Mouse (Mus musculus): ENCODE data around the gene Mterf1a. TPM values are rescaled to one million over a fixed set of nuclear protein-coding genes. Genes with fewer than 3 reads are reported as not detected.
A peak's percentile ranks its signal among the peaks of the same experiment; 100 is the strongest.

Gene Mterf1a
- total and polyA plus RNA-seq, 2 experiments = 0.57 to 4.9 TPM

DNA sequence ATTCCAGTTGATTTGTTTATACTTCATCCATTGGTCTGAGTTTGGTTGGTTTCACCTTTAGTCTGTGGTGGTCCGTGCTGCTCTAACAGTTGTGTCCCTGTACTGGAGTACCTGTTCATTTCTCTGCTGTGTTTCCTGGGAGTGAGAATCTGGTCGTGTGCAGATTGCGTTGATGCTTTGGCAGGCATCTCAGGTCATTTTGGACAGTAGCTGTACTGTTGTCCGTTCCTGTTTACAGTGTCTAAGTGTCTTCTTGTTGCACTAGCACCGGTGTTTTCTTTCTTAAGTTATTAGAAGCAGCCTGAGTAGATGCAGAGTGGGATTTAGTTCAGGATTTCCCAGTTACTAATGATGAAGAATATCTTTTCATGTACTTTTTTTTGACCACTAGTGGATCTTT lies 41.5 kb upstream of the Mterf1a start:
- Histone ChIP-seq H3K27me3 (ENCODE audit: control insufficient read depth, insufficient read depth, low read length) (no peaks in the 10 kb centered on the region), H3K79me2 (ENCODE audit: control insufficient read depth, insufficient read depth, low read length) (peaks cover 45% of the 10 kb centered on the region), H3K9ac (ENCODE audit: low read depth, low read length) (no peak overlapping the region), H3K27ac (replicated peaks; ENCODE audit: insufficient read depth, low read depth, low read length) (peak overlapping the region; percentile 52), H3K4me1 (ENCODE audit: control insufficient read depth, insufficient read depth, low read length) (peaks cover 28% of the 10 kb centered on the region), H3K36me3 (ENCODE audit: control insufficient read depth, insufficient read depth, low read length) (no peaks in the 10 kb centered on the region), H3K4me3 (ENCODE audit: insufficient read depth, low read depth, low read length) (no peak overlapping the region)
- TF ChIP-seq POLR2A (IDR thresholded peaks at IDR 0.05; ENCODE audit: extremely low read depth, insufficient read depth, low read length) (no peak), CTCF (IDR thresholded peaks at IDR 0.05; ENCODE audit: low read depth, low read length) (no peak)
- peak; percentile 73 for DNase-seq (ENCODE audit: extremely low read depth, low read depth, low spot score)
- 27% methylated on average over 5 of the region's 5 CpGs for WGBS

DNA sequence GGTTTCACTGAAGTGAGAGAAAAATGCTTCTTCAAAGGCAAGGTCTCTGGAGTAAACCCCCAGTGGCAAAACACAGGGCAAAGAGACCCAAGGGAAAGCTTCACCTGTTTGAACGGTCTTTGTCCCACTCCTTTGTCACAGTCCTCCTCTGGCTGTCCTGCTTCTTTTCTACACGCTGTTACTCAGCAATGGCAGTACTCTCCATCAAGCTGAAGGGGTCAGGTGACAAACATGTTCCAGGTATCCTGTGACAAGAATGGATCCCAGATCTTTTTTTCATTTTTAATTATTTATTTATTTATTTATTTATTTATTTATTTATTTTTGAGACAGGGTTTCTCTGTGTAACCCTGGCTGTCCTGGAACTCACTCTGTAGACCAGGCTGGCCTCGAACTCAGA lies 39.8 kb upstream of the Mterf1a start:
- Histone ChIP-seq H3K9ac (ENCODE audit: low read depth, low read length) (no peak overlapping the region), H3K27ac (replicated peaks; ENCODE audit: insufficient read depth, low read depth, low read length) (no peak overlapping the region), H3K27me3 (ENCODE audit: control insufficient read depth, insufficient read depth, low read length) (no peaks in the 10 kb centered on the region), H3K79me2 (ENCODE audit: control insufficient read depth, insufficient read depth, low read length) (peaks cover 42% of the 10 kb centered on the region), H3K4me3 (ENCODE audit: insufficient read depth, low read depth, low read length) (no peak overlapping the region), H3K36me3 (ENCODE audit: control insufficient read depth, insufficient read depth, low read length) (no peaks in the 10 kb centered on the region), H3K4me1 (ENCODE audit: control insufficient read depth, insufficient read depth, low read length) (peaks cover 25% of the 10 kb centered on the region)
- 100% methylated on average over 3 of the region's 3 CpGs for WGBS
- DNase-seq (ENCODE audit: extremely low read depth, low read depth, low spot score) = no peak
- TF ChIP-seq POLR2A (IDR thresholded peaks at IDR 0.05; ENCODE audit: extremely low read depth, insufficient read depth, low read length) (no peak), CTCF (IDR thresholded peaks at IDR 0.05; ENCODE audit: low read depth, low read length) (no peak)

DNA sequence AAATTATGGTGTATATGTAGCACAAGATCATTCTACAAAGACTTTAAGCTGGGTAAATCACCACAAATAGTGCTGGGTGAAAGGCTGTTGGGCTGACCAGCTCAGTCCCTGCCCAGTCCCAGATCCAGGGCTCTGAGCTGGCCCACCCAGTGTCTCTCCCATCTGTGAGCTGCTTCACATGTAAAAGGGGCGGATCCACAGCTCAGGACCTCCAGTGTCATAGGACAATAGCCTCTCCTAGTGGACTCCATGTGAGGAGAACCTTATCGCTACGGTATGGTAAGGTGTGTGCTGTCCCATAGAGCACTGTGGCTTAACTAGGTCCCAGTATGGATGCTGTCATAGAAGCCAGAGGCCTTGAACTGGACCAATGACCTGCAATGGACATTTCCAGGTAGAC lies 37.9 kb upstream of the Mterf1a start:
- 78% methylated on average over 3 of the region's 3 CpGs for WGBS
- no peaks in the 10 kb centered on the region for H3K27me3 ChIP-seq (ENCODE audit: control insufficient read depth, insufficient read depth, low read length)
- no peaks in the 10 kb centered on the region for H3K36me3 ChIP-seq (ENCODE audit: control insufficient read depth, insufficient read depth, low read length)
- no peak for DNase-seq (ENCODE audit: extremely low read depth, low read depth, low spot score)
- H3K4me3 ChIP-seq (ENCODE audit: insufficient read depth, low read depth, low read length) = no peak overlapping the region
- peaks cover 31% of the 10 kb centered on the region for H3K79me2 ChIP-seq (ENCODE audit: control insufficient read depth, insufficient read depth, low read length)
- no peak overlapping the region for H3K27ac ChIP-seq (replicated peaks; ENCODE audit: insufficient read depth, low read depth, low read length)
- no peak for TF ChIP-seq CTCF (IDR thresholded peaks at IDR 0.05; ENCODE audit: low read depth, low read length)
- no peak for TF ChIP-seq POLR2A (IDR thresholded peaks at IDR 0.05; ENCODE audit: extremely low read depth, insufficient read depth, low read length)
- no peak overlapping the region for H3K9ac ChIP-seq (ENCODE audit: low read depth, low read length)
- H3K4me1 ChIP-seq (ENCODE audit: control insufficient read depth, insufficient read depth, low read length) = peaks cover 17% of the 10 kb centered on the region

DNA sequence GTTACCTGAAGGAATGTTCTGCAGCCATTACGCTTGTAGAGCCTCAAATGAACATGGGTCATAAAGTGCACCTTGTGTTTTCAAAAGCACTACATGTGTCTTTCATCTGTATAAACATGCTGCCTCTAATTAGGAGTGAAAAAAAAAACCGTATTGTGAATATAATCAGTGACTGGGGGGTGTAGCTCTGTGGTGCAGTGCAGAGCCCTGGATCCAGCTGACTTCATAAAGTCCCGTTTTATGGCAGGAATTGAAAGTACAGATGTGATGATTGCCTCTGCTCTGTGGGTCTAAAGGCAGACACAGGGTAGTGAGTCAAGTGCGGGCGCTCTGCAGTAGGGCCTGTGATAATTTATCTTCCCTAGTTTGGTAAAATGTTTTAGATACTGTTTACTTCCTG lies 37.0 kb upstream of the Mterf1a start:
- no peaks in the 10 kb centered on the region for H3K36me3 ChIP-seq (ENCODE audit: control insufficient read depth, insufficient read depth, low read length)
- H3K4me1 ChIP-seq (ENCODE audit: control insufficient read depth, insufficient read depth, low read length) = peaks cover 13% of the 10 kb centered on the region
- no peak overlapping the region for H3K9ac ChIP-seq (ENCODE audit: low read depth, low read length)
- no peaks in the 10 kb centered on the region for H3K27me3 ChIP-seq (ENCODE audit: control insufficient read depth, insufficient read depth, low read length)
- no peak overlapping the region for H3K27ac ChIP-seq (replicated peaks; ENCODE audit: insufficient read depth, low read depth, low read length)
- no peak for DNase-seq (ENCODE audit: extremely low read depth, low read depth, low spot score)
- H3K79me2 ChIP-seq (ENCODE audit: control insufficient read depth, insufficient read depth, low read length) = peaks cover 29% of the 10 kb centered on the region
- 76% methylated on average over 5 of the region's 5 CpGs for WGBS
- no peak overlapping the region for H3K4me3 ChIP-seq (ENCODE audit: insufficient read depth, low read depth, low read length)
- TF ChIP-seq CTCF (IDR thresholded peaks at IDR 0.05; ENCODE audit: low read depth, low read length) (no peak), POLR2A (IDR thresholded peaks at IDR 0.05; ENCODE audit: extremely low read depth, insufficient read depth, low read length) (no peak)

DNA sequence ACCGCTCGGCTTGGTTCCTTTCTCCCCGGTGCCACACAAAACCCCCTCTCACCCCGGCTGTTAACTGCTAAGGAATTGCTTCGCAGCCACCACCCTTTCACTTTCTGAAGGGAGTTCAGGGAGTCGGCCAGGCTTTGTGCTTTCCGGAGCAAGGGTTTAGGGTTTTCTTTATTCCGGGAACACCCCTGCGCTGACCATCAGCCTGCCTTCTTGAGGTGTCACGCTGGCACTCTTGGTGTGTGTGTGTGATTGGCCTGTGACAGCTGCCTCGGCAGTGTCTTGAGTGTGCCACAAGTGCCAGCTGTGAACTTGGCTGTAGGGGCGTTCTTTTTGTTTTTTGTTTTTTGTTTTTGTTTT lies 34.9 kb upstream of the Mterf1a start:
- Histone ChIP-seq H3K4me3 (ENCODE audit: insufficient read depth, low read depth, low read length) (peak overlapping the region; percentile 100), H3K27me3 (ENCODE audit: control insufficient read depth, insufficient read depth, low read length) (no peaks in the 10 kb centered on the region), H3K9ac (ENCODE audit: low read depth, low read length) (peak overlapping the region; percentile 99), H3K4me1 (ENCODE audit: control insufficient read depth, insufficient read depth, low read length) (peaks cover 9% of the 10 kb centered on the region), H3K36me3 (ENCODE audit: control insufficient read depth, insufficient read depth, low read length) (no peaks in the 10 kb centered on the region), H3K79me2 (ENCODE audit: control insufficient read depth, insufficient read depth, low read length) (peaks cover 29% of the 10 kb centered on the region), H3K27ac (replicated peaks; ENCODE audit: insufficient read depth, low read depth, low read length) (peak overlapping the region; percentile 35; the same call in 1 of the 2 replicates)
- TF ChIP-seq POLR2A (IDR thresholded peaks at IDR 0.05; ENCODE audit: extremely low read depth, insufficient read depth, low read length) (no peak), CTCF (IDR thresholded peaks at IDR 0.05; ENCODE audit: low read depth, low read length) (no peak)
- WGBS = 1% methylated on average over 12 of the region's 12 CpGs
- peak; percentile 50 for DNase-seq (ENCODE audit: extremely low read depth, low read depth, low spot score)

DNA sequence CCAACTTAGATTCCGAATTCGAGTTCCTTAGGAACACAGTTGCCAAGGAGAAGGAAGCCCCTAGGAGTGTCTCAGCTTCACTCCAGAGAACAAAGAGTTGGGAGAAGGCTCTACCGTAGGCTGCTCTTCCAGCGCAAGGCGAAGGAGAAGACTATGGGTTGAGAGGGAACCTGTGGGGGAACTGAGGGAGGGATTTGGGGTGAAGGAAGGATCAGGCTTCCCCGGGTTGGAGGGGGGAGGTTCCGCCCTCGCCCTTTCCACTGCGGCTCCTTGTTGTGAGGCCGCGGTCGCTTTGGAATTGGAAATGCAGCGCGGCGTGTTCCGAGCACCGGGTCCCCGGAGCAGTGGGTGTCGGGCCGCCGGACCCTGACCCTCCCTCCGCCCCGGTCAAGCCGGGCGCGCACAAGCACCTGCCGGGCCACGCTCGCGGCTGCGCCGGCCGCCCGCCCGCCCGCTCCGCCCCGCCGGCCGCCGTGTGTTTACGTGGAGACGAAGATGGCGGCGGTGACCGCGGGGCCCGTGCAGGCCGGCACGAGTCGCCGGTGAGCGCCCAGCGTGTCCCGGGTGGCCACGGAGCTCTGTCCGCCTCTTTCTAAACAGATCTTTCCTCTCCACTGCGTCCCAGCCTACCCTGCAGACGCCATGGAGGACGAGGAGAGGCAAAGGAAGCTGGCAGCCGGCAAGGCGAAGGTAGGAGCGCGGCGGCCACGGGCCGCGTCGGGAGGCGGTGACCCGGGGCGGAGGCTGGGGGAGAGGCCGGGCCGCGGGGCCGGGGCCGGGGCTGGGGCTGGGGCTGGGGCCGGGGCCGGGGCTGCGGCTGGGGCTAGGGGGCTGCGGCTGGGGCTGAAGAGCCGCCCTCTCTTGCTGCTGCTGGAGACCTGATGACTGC lies 34.3 kb upstream of the Mterf1a start, which contains the start of gene Akap9:
Gene Akap9, plus strand, starts transcription at position 254 of the 889 bp plus-strand sequence.
- Histone ChIP-seq H3K4me3 (ENCODE audit: insufficient read depth, low read depth, low read length) (peak within 1 kb of the TSS; percentile 100), H3K27ac (replicated peaks; ENCODE audit: insufficient read depth, low read depth, low read length) (peak within 1 kb of the TSS; percentile 99), H3K9ac (ENCODE audit: low read depth, low read length) (peak within 1 kb of the TSS; percentile 99), H3K4me1 (ENCODE audit: control insufficient read depth, insufficient read depth, low read length) (peaks cover 9% of the 10 kb centered on the region), H3K36me3 (ENCODE audit: control insufficient read depth, insufficient read depth, low read length) (no peaks in the 10 kb centered on the region), H3K27me3 (ENCODE audit: control insufficient read depth, insufficient read depth, low read length) (no peaks in the 10 kb centered on the region), H3K79me2 (ENCODE audit: control insufficient read depth, insufficient read depth, low read length) (peaks cover 24% of the 10 kb centered on the region)
- 2% methylated on average over 75 of the region's 82 CpGs for WGBS
- TF ChIP-seq CTCF (IDR thresholded peaks at IDR 0.05; ENCODE audit: low read depth, low read length) (no peak), POLR2A (IDR thresholded peaks at IDR 0.05; ENCODE audit: extremely low read depth, insufficient read depth, low read length) (peak; percentile 40; the same call in 1 of the 2 replicates)
- DNase-seq (ENCODE audit: extremely low read depth, low read depth, low spot score) = peak; percentile 50

Data from liver, adult 2 months (tissue).